Mouse (Mus musculus): Measurements from ENCODE around the gene Olfr102. TPM values are rescaled to one million over a fixed set of nuclear protein-coding genes. Genes with fewer than 3 reads are reported as not detected.

The Olfr102 gene
- polyA plus RNA-seq (2015; fragmentation: Nextera tagmentation; extraction: Ambion mirVana) = not detected in 2 replicates

GRCm38 (mm10) chr17:37316954-37317353 is at the start of gene Olfr102:
Gene Olfr102, minus strand, starts transcription at chr17:37317054.

GRCm38 (mm10) chr17:37359282-37359681 is 42.4 kb upstream of the Olfr102 start, which contains the start of gene Olfr104-ps:
Gene Olfr104-ps, plus strand, starts transcription at chr17:37359582.

DNA sequence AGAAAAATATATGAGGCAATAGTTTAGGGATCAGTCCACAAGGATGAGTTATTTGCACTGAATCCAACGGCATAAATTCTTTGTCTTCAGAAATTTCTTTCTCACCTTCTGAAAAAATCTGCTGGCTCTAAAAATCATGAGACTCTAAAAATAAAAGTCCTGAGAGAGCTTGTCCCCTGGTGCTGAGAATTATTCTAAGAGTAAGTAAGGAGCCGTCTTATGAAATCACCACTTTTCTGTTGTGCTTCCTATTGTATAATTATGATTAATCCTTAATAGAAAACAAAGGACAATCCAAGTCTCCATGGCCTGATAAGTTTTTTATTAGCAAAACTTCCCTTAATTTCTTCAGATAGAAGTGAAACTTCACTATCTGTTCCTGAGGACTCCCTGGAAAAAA is 22.7 kb upstream of the Olfr102 start, which contains the start of gene Olfr103:
TSS of gene Olfr103 (minus strand) at position 101 of the 400 bp plus-strand sequence.

GRCm38 (mm10) chr17:37304213-37304612 is 12.6 kb downstream of the Olfr102 start, which contains the start of gene Olfr101:
Gene Olfr101, minus strand, starts transcription at chr17:37304313.

DNA sequence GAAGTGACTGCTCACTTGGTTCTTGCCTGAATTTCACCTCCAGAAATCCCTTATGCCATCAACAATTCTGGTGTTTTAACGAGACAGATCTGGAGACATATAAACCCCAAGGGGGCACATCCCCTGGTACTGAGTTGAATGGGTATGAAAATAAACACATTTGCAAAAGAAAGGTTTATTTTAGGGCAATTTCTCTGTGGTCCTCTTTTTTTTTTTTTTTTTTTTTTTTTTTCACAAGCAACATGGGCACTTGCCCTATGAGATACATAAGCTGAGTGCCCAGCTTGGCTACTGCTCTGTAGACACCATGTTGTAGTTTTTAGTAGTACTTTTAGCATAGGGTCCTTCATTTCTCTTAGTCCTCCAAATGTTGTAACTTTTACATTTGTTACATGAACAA is 33.5 kb downstream of the Olfr102 start, which contains the start of gene Olfr99:
TSS of gene Olfr99 (minus strand) at position 101 of the 400 bp plus-strand sequence.

DNA sequence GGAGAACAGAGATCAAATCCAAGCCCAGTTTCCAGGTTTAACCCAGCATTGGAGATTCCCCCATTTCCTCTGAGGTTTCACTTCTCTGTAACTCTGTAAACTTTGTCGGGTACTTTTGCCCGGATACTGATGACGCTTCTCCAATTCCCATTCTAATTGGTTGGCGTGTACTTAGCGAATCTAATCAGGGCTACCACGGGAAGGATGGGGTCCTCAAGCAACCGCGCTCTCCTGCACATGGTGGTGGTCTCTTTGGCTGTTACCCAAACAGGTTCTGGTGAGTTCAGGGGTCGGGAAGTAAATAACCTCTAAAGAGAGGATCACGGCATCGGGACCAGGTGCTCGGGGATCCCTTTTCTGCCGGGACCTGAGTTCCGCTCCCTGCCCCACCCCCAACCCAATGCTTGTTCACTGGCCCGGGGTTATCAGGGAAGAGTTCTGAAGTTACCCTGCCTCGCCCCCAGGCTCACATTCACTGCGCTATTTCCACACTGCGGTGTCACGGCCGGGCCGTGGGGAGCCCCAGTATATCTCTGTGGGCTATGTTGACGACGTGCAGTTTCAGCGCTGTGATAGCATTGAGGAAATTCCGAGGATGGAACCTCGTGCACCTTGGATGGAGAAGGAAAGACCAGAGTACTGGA is 46.7 kb downstream of the Olfr102 start, which contains the start of gene H2-M3:
TSS of gene H2-M3 (plus strand) at position 163 of the 644 bp plus-strand sequence.

GRCm38 (mm10) chr17:37263626-37264025 is 53.2 kb downstream of the Olfr102 start, which contains the start of gene Olfr98:
Gene Olfr98, minus strand, starts transcription at chr17:37263749.

Other genes starting within 250 kb of the Olfr102 start
- gene Olfr90, start 228.6 kb downstream of the Olfr102 start, polyA plus RNA-seq (2015; fragmentation: Nextera tagmentation; extraction: Ambion mirVana) = 0.08 TPM in 1 of 2 replicates, not detected in the other
- not detected in 2 replicates for gene Olfr91, start 218.8 kb downstream of the Olfr102 start, polyA plus RNA-seq (2015; fragmentation: Nextera tagmentation; extraction: Ambion mirVana)
- not detected in 2 replicates for gene Olfr92, start 197.0 kb downstream of the Olfr102 start, polyA plus RNA-seq (2015; fragmentation: Nextera tagmentation; extraction: Ambion mirVana)
- gene Olfr93, start 155.6 kb downstream of the Olfr102 start, polyA plus RNA-seq (2015; fragmentation: Nextera tagmentation; extraction: Ambion mirVana) = not detected in 2 replicates
- gene Ubd, start 123.2 kb downstream of the Olfr102 start, polyA plus RNA-seq (2015; fragmentation: Nextera tagmentation; extraction: Ambion mirVana) = not detected in 2 replicates
- 0.21 TPM in 1 of 2 replicates, not detected in the other for gene Olfr94, start 116.1 kb downstream of the Olfr102 start, polyA plus RNA-seq (2015; fragmentation: Nextera tagmentation; extraction: Ambion mirVana)
- gene Olfr95, start 103.9 kb downstream of the Olfr102 start, polyA plus RNA-seq (2015; fragmentation: Nextera tagmentation; extraction: Ambion mirVana) = 0.03 and 0.04 TPM in 2 replicates
- not detected in 2 replicates for gene Olfr96, start 96.9 kb downstream of the Olfr102 start, polyA plus RNA-seq (2015; fragmentation: Nextera tagmentation; extraction: Ambion mirVana)
- not detected in 2 replicates for gene Olfr97, start 79.7 kb downstream of the Olfr102 start, polyA plus RNA-seq (2015; fragmentation: Nextera tagmentation; extraction: Ambion mirVana)
- not detected in 2 replicates for gene Olfr98, start 53.3 kb downstream of the Olfr102 start, polyA plus RNA-seq (2015; fragmentation: Nextera tagmentation; extraction: Ambion mirVana)
- gene H2-M3, start 46.8 kb downstream of the Olfr102 start, polyA plus RNA-seq (2015; fragmentation: Nextera tagmentation; extraction: Ambion mirVana) = 2.6 and 2.8 TPM in 2 replicates
- not detected in 2 replicates for gene Olfr99, start 33.6 kb downstream of the Olfr102 start, polyA plus RNA-seq (2015; fragmentation: Nextera tagmentation; extraction: Ambion mirVana)
- not detected in 2 replicates for gene Olfr101, start 12.7 kb downstream of the Olfr102 start, polyA plus RNA-seq (2015; fragmentation: Nextera tagmentation; extraction: Ambion mirVana)
- gene Olfr103, start 22.6 kb upstream of the Olfr102 start, polyA plus RNA-seq (2015; fragmentation: Nextera tagmentation; extraction: Ambion mirVana) = not detected in 2 replicates
- gene Olfr104-ps, start 42.5 kb upstream of the Olfr102 start, polyA plus RNA-seq (2015; fragmentation: Nextera tagmentation; extraction: Ambion mirVana) = not detected in 2 replicates
- gene Olfr105-ps, start 62.0 kb upstream of the Olfr102 start, polyA plus RNA-seq (2015; fragmentation: Nextera tagmentation; extraction: Ambion mirVana) = not detected in 2 replicates
- gene Olfr106-ps, start 73.3 kb upstream of the Olfr102 start, polyA plus RNA-seq (2015; fragmentation: Nextera tagmentation; extraction: Ambion mirVana) = not detected in 2 replicates
- gene Olfr107, start 82.2 kb upstream of the Olfr102 start, polyA plus RNA-seq (2015; fragmentation: Nextera tagmentation; extraction: Ambion mirVana) = not detected in 2 replicates
- not detected in 2 replicates for gene Olfr108, start 128.4 kb upstream of the Olfr102 start, polyA plus RNA-seq (2015; fragmentation: Nextera tagmentation; extraction: Ambion mirVana)
- gene Olfr109, start 141.9 kb upstream of the Olfr102 start, polyA plus RNA-seq (2015; fragmentation: Nextera tagmentation; extraction: Ambion mirVana) = not detected in 2 replicates
- not detected in 2 replicates for gene H2-M2, start 166.5 kb upstream of the Olfr102 start, polyA plus RNA-seq (2015; fragmentation: Nextera tagmentation; extraction: Ambion mirVana)
- gene Olfr110, start 175.4 kb upstream of the Olfr102 start, polyA plus RNA-seq (2015; fragmentation: Nextera tagmentation; extraction: Ambion mirVana) = not detected in 2 replicates
- 0.44 TPM in 1 of 2 replicates, not detected in the other for gene Olfr111, start 191.0 kb upstream of the Olfr102 start, polyA plus RNA-seq (2015; fragmentation: Nextera tagmentation; extraction: Ambion mirVana)